Mouse (Mus musculus): Measurements from ENCODE around the gene Ptms.

Ptms gene

DNA sequence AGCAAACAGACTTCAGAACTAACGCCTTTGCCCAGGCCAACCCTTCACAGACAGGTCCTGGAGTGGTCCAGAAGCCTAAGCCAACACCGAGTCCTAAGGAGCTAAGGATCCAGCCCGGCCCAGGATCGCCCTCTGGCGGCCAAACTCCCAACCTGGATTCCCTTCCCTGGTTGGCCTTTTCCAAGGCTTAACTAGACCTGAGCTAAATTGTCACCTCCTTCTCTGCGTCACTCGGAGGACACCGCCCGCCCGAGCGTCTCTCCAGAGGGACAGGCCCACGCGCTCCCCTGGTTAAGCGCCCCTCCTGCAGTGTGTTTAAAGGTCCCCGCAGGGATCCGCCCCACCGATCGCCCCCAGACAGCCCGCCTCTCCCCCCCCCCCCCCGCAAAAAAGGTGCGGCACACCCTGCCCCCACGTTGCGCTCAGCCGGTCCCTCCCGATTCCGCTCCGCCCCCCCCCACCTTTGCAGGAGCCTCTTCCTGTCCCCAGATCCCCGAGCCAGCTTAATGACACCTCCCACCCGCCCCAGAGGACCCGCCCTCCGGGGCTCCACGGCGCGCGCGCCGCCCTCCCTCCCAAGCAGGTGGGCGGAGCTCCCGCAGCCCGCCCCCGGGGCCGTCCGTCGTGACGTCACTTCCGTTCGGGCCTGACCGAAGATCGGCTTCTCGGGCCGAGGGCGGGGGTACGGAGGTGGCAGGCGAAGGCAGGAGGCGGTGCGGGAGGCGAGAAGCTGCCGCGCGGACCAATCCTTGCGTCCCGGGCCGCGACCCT, 11.0 kb upstream of the Ptms start, which contains the start of gene Mlf2:
Mlf2 (plus strand) TSS at position 633 of the 771 bp plus-strand sequence.
- in situ Hi-C loops (cut with MboI, MseI), result loop anchor here (5.0 to 10.0 kb wide), 2 partner anchors 36 to 66 kb away; partner anchors contain the start of genes Cops7a and Gpr162

DNA sequence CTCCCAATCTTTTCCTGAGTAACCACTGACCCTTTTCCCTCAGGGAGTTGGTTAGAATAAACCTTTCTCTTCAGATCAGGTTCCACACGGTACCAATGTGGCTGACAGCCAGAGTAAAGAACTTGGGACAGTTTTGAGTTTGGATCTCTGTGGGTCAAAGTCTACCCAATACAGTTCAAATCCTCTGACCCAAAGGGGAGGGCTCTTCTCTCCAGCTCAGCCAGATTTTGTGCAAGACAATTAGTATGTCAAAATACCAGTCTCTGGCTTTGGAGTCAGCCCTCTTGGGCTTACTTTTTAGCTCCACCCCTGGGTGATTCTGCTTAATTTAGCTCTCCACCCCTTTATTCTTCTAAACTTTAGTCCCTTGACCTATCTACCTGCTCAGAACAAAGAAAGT, 10.3 kb upstream of the Ptms start:
- in situ Hi-C loops (cut with MboI, MseI), result loop anchor here (5.0 to 10.0 kb wide), 2 partner anchors 37 to 65 kb away; partner anchors contain the start of genes Cops7a and Gpr162

DNA sequence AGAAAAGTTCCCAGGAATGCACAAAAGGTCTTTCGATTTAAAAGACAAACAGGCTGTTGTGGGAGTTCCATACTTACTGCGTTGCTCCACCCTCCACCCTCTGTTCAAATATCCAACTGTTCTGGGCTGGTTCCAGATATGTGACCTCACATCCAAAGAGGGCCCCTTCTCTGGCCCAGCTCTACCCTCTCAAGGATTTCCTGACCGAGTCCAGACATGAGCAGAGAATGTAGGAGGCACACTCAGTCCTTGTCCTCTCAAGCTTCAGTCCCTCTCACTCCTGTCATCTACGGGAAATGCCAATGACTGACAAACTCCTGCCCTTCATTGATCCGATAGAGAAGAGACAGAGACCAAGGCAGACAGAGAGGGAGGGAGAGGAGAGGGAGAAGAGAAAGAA, 6.0 kb upstream of the Ptms start:
- in situ Hi-C loops (cut with MboI, MseI), result no loop called here

- in situ Hi-C loops (cut with MboI, MseI), result no loop called here
Measured at GRCm38 (mm10) chr6:124925173-124925793, 5.4 kb upstream of the Ptms start.

DNA sequence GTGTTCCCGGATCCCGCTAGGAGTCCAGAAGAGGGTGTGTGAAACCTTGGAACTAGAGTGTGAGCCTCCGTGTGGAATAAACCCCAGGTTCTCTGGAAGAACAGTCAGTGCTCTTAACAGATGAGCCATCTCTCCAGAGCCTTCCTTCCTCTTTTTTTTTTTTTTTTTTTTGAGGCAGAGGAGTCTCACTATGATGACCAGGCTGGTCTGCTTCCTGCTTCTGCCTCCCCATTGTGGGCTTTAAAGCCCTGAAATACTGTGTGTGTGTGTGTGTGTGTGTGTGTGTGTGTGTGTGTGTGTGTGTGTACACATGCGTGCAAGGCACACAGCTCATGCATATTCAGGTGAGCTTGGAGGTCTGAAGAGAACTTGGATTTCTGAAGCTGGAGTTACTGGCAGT, 1.6 kb upstream of the Ptms start:
- in situ Hi-C loops (cut with MboI, MseI), result no loop called here

DNA sequence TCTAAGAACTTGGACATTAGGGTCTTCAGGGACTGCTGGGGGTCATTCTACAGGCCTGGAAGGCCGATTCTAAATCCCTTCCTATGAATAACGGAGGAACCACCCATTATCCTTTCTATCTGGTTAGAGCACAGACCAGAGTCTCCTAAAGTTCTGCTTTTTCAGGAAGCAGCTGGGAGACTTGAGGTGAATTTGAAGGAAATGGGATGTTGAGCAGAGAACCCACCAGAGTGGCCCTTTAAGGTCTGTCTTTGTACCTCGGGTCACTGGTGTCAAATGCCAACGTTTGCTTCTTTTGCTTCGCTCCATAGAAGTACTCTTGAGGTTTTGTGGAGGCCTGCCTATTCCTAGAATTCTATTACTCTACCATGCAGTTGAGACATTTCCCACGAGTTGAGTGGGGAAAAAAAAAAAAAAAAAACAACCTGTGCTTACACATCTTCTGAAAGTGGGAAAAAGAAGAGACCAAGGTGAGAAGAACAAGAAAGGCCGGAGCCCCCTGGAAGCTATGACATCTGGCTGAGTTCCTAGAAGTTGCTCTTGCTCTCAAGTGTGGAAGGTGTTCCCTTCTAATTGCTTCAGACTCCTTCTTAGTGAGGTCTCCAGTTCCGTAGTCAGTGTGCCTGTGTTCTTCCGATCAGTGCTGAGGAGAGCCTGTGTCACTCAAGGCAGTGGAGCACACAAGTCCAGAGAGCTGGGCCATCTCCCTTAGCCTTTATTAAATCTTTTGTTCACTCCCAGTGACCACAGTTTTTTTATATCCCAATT, 599 bp upstream of the Ptms start:
- in situ Hi-C loops (cut with MboI, MseI), result no loop called here

- in situ Hi-C loops (cut with MboI, MseI), result no loop called here
Measured at GRCm38 (mm10) chr6:124918890-124919627, 844 bp downstream of the Ptms start.

DNA sequence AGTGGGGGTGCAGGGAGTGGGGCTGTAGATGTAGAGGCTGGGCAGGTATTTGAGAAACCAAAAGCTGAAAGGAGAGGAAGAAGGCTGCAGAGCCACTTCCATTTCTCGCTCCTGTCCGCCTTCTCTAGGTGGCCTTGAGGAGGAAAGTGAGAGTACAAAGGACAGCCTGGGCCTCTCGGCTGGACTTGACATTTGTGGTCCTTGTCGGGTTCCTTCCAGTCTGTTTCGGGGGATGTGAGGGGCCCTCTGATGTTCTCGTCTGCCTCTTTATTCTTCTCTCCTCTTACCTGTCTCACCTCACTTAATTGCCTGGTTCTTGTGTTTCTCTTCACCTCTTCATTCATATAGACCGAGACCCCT, 1.6 kb downstream of the Ptms start:
- in situ Hi-C loops (cut with MboI, MseI), result no loop called here

- in situ Hi-C loops (cut with MboI, MseI), result no loop called here
Measured at GRCm38 (mm10) chr6:124917518-124918330, 2.2 kb downstream of the Ptms start.

GRCm38 (mm10) chr6:124916695-124917517, 3.0 kb downstream of the Ptms start:
- in situ Hi-C loops (cut with MboI, MseI), result no loop called here

DNA sequence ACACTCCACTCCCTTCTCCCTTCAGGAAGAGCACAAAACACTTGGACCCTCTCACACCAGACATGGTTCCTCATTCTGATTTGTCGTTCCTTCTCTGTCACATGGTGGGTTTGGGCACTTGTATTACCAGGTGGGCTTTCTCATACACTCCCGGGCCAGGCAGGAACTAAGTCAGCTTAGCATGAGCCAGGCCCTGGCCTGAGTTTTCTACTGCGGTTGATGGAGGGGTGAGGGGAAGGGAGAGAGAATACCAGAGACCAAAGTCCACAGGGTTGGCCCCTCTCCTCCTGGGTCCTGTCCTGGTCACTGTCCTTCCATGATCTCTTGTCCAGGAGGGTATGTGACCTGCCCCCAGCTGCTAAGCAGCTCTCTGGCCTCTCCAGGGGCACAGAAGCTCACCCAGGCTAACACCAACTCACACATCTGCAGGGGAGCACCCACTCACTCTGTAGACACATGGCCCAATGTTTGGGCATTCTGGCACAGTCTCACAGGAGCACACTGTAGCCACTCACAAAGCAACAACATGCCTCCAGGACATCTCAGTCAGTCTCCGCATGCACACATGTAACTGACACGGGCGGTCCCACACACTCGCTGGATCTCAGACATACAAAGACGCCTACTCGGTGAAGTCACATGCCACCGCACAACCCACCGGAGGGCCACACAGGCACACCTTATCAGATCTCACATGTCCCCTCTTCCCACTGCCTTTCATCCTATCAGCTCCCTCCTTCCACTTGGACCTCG, 3.8 kb downstream of the Ptms start:
- in situ Hi-C loops (cut with MboI, MseI), result no loop called here

DNA sequence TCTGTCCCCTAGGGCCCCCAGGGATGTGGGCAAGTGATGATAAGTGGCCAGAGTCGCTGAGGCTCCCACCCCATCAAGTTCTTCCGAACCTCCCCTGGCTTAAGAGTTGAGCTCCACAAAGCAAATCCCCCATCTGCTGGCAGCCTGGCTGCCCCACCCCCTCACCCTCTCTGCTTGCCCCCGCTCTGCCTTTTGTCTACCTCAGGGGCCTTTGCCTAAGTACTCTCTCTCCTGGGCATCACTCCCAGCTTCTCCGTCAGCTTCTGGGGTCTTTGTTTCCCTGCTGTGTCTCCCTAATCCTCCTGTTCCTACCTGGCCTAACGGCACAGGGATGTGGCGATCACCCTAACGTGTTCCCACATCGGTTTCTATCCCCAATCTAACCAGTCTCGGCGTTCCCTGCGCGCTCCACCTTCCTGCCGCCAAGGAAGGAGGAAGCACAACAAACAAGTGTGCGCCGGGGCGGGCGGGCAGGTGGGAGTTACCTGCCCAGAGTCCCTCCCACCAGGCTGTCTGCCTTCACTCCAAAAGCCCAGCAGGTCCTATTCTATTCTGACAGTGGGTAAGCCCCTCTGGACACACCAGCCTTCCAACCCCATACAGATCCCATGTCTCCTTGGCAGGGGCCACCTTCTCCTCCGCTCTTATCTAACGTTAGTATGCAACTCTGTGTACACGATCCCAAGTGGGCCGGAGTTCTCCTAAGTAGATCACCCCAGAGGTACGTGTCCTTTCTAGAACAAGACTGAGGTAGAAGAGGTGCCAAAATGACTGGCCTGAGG, 4.6 kb downstream of the Ptms start:
- in situ Hi-C loops (cut with MboI, MseI), result no loop called here

- in situ Hi-C loops (cut with MboI, MseI), result no loop called here
Measured at GRCm38 (mm10) chr6:124914511-124914910, 5.4 kb downstream of the Ptms start.

DNA sequence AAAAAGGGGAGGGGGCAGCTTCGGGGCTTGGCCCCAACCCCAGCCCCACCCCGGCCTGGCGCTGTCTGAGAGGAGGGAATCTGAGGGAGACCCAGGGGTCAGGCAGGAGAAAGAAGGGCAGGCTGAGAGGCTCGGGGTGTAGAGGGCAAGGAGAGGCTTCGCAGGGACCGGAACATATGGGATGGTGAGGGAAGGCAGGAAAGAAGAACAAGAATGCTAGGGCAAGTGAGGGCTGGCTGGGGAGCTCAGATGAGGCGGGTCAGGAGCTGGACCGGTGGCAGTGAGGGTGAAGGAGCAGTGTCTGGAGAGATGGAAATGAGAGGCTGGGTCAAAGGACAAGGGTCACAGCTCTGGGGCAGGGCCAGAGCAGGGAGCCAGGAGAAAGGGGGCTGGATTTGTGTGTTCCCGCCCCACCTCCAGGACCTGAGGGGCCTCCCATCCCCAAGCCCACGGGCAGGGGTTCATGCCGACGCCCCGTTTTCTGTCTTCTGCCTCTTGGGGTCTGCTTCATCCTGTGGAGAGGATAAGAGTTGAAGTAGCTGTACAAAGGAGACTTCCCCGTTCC, 6.1 kb downstream of the Ptms start:
- in situ Hi-C loops (cut with MboI, MseI), result no loop called here

GRCm38 (mm10) chr6:124913214-124913613, 6.7 kb downstream of the Ptms start:
- in situ Hi-C loops (cut with MboI, MseI), result no loop called here

DNA sequence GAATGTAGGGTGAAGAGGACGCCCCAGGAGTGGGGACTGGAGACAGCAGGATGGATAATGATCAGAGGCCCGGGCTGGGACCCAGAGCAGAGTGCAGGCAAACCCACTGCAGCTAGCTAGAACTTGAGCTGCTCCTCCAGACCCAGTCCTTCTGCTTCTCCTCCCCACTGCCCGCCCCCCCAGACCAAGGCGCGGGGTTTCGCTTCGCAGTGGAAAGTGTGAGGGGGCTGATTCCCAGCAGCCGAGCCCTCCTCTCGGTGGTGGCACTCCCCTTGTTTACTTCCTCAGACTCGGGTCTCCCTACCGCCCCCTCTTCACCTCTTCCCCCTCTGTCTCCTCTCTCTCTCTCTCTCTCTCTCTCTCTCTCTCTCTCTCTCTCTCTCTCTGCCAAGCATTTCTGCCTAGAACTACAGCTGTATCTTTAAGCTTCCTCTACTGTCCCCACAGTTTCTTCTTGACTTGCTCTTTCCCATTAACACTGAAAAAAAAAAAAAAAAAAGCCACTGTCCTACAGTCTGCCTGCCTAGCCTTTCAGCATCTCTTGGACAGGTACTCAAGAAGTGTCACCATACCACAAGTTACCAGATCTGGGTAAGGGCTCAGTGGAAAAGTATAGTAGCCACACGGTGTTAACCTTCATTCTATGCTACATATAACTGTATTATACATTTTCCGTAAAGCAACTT, 8.2 kb downstream of the Ptms start, which contains the start of gene Lag3:
Lag3 (minus strand) TSS at position 173 of the 686 bp plus-strand sequence.
- in situ Hi-C loops (cut with MboI, MseI), result no loop called here

- in situ Hi-C loops (cut with MboI, MseI), result no loop called here
Measured at GRCm38 (mm10) chr6:124910032-124910431, 9.9 kb downstream of the Ptms start.
